Mouse (Mus musculus): ENCODE measurements at regions not wholly inside any gene's neighbourhood (a gene's known extent, or its start where the extent isn't known, plus 50 kb on each side); places are given as distances from the start of the nearest gene placed in this dataset.

DNA sequence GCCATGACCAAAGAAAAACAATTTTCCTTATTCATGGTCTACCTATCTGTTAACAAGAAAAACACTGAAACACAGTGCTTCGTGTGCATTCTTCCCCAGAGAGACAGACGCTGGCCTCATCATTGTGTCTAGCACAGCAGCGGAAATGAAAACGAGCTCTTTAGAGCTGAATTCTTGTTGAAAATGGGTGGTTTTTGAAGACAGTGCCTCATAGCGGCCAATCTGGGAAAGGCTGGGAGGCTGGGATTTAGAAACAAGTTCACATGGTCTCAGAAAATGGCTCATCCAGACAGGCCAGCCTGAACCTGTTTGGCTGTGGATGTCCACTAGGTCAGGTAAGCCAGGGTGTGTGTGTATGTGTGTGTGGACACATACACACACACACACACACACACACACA is 130.7 kb upstream of the Stx16 start:
- TF ChIP-seq CTCF (IDR thresholded peaks at IDR 0.05; ENCODE audit: insufficient read depth, low read length) (no peak), POLR2A (IDR thresholded peaks at IDR 0.05; ENCODE audit: borderline replicate concordance, extremely low read depth, low read depth, low read length) (no peak)
